11 mouse cellular contexts compared by ENCODE assay signal in the genomic region with DNA sequence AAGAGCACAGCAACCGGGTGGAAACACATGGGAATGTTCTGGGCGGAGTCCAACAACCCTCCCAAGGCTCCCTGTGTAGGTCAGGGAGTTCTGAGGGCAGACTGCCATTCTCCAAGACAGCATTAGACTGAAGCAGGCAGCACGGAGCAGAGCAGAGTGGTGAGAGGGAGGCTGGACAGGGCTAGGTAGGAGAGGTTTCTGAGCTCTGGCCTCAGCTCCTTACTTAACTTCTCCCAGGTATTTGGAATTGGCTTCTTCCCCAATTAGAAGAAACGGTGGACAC.
A peak's percentile ranks its signal among the peaks of the same experiment; 100 is the strongest.
DNase-seq lines count a peak whose midpoint lies in the region; ATAC-seq and TF ChIP-seq lines count a peak whose summit lies in the region.
"Had no signal": no experiment of that assay in that cellular context is flagged by ENCODE, and none has a peak within 500 bp of the region (broad histone marks: within the 10 kb centered on the region; RNA-seq: fewer than 3 reads in every experiment).

No protein-coding gene starts in this region.

- no peak overlapping the region for H3K9ac ChIP-seq in heart, adult 2 months (ENCODE audit: low read depth, low read length)
- no peak overlapping the region for H3K9ac ChIP-seq in hindbrain, embryonic 12.5 days

- ATAC-seq in hindbrain, embryonic 12.5 days (ENCODE audit: low FRiP score), result peak; percentile 39; the same call in 1 of the 2 replicates
- ATAC-seq: activated CD4-positive, CD25-positive, alpha-beta regulatory T cell, adult 4 months had no signal

- H3K4me2 ChIP-seq in hindbrain, embryonic 12.5 days (replicated peaks), result no peak overlapping the region

- H3K4me3 ChIP-seq in heart, adult 2 months, result no peak overlapping the region
- H3K4me3 ChIP-seq in hindbrain, embryonic 12.5 days, result no peak overlapping the region
- H3K4me3 ChIP-seq: erythroblast, embryonic 14.5 days had no signal

- no peaks in the 10 kb centered on the region for H3K79me2 ChIP-seq in heart, adult 2 months (replicated peaks; ENCODE audit: control insufficient read depth, insufficient read depth, low read length)

- 37% methylated on average over 4 of the region's 4 CpGs for WGBS in heart, adult 2 months
- WGBS in hindbrain, embryonic 12.5 days, result 27% methylated on average over 4 of the region's 4 CpGs

- H3K9me3 ChIP-seq in hindbrain, embryonic 12.5 days (replicated peaks), result no peaks in the 10 kb centered on the region

- no peaks in the 10 kb centered on the region; the same call in 1 of the 2 replicates for H3K4me1 ChIP-seq in heart, adult 2 months (ENCODE audit: control insufficient read depth, insufficient read depth, low read length)
- peaks cover 16% of the 10 kb centered on the region for H3K4me1 ChIP-seq in hindbrain, embryonic 12.5 days

- no peaks in the 10 kb centered on the region for H3K36me3 ChIP-seq in heart, adult 2 months (ENCODE audit: control insufficient read depth, insufficient read depth, low read length)
- no peaks in the 10 kb centered on the region for H3K36me3 ChIP-seq in hindbrain, embryonic 12.5 days

- H3K27ac ChIP-seq in heart, adult 2 months, result no peak overlapping the region
- H3K27ac ChIP-seq in hindbrain, embryonic 12.5 days, result no peak overlapping the region

- intact Hi-C loops in heart, adult 2 months (cut with DNase I), result loop anchor here (5.0 to 10.0 kb wide), 4 partner anchors 734 to 1909 kb away; no protein-coding TSS in a partner anchor

- no peak for TF ChIP-seq EP300 in heart, adult 2 months (IDR thresholded peaks at IDR 0.05; ENCODE audit: insufficient read depth, low read depth, low read length)

- no peak for TF ChIP-seq CTCF in heart, adult 2 months (IDR thresholded peaks at IDR 0.05)

- H3K27me3 ChIP-seq in heart, adult 2 months (ENCODE audit: control insufficient read depth, insufficient read depth, low read length), result no peaks in the 10 kb centered on the region
- H3K27me3 ChIP-seq in hindbrain, embryonic 12.5 days, result peaks cover 6% of the 10 kb centered on the region; the same call in 1 of the 2 replicates
- H3K27me3 ChIP-seq: CH12.LX had no signal

- peak; percentile 83 for DNase-seq in heart, adult 11 months
- DNase-seq in heart, adult 2 months, result no peak
- DNase-seq in ovary, adult 18-20 months (ENCODE audit: low spot score), result peak; percentile 23
- no peak for DNase-seq in ovary, postnatal 10 days (ENCODE audit: low spot score)
- DNase-seq in ovary, postnatal 36 days (ENCODE audit: low spot score), result peak; percentile 47
- no peak for DNase-seq in left cerebral cortex, adult 8-10 months (ENCODE audit: low spot score in 2 of 2)
- DNase-seq in embryo, embryonic 9.5 days (ENCODE audit: extremely low spot score), result no peak

- TF ChIP-seq POLR2A in heart, adult 2 months (IDR thresholded peaks at IDR 0.05; ENCODE audit: insufficient read depth, low read depth, low read length), result no peak

Comparison
In these comparisons a context has a peak if more than half of its experiments do, and no peak if none do; other contexts are left out.
1. DNase-seq: peak in heart, adult 11 months (single experiment), ovary, adult 18-20 months (single experiment) and ovary, postnatal 36 days (single experiment); none in heart, adult 2 months (0 of 2), ovary, postnatal 10 days (single experiment), left cerebral cortex, adult 8-10 months (0 of 2) and embryo, embryonic 9.5 days (single experiment).